Mouse (Mus musculus) ovary, postnatal 10 days (tissue): ENCODE measurements around the gene Pik3r2.
A peak's percentile ranks its signal among the peaks of the same experiment; 100 is the strongest.

Experiments used
- DNase-seq: peaks from one replicate; pipeline ENCODE4 v3.0.0; 2022; ENCODE audit warnings: low spot score

The Pik3r2 gene

GRCm38 (mm10) chr8:70801156-70801555 is 24.6 kb upstream of the Pik3r2 start:
- DNase-seq, result no peak

GRCm38 (mm10) chr8:70800648-70801047 is 24.1 kb upstream of the Pik3r2 start:
- no peak for DNase-seq

DNA sequence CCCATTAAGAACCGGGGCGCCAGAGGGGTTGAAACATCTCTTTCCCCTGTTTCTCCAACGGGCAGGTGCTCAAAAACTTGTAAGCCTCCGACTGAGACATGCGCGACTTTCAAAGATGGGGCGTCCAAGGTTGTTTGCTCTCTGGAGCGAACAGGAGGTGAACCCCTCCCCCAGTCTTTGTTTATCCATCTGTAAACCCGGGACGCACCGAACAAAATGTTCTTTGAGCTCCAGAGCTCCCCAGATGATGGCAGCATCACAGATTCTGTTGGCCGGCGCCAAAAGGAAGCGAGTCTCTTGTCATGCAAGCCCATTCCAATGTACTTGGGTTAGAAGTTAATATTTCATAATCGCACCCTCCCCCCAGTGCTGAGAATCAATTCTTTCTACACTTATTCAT is 21.8 kb upstream of the Pik3r2 start:
- no peak for DNase-seq

DNA sequence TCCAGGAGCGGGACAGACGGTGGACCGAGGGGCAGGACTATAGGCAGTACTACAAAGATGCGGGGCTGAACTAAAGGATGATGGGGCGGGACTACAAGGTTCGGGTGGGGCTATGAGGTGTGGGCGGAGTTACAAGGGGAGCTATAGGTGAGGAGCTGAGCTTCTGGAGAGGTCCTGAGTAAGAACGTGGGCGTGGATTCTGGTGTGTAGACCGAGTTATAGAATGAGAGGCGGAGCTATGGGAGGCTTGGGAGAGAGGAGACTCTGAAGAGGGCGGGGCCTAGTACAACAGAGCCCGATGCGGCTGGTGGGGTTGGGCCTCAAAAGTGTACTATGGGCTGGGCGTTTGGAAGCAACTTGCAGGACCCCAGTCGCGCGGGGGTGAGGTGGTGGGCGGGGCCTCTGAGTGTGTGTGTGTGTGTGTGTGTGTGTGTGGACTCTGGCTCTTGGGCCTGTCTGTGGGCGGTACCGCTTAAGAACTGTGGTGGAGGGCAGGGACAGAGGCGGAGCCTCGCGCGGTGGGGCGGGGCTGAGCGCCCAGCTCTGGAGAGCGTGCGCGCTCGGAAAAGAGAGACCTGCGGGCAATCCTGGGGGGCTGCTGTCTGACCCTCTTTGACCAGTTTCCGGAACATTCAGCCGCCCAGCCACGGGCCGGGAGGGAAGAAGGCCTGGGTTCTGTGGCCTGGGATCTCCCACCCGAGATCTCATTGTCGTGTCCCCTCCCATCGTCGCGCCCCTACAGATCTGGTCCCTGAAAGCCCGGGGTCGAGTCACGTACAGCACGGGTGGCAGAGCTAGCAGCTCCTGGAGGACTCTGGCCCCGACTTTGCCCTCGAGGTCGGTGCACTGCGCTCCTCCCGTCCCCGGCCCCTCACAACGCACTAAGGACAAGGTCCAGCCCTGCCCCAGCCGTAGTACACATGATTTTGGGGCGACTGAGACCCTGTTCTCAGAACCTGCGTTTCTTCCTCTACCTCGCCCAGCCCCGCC is 20.9 kb upstream of the Pik3r2 start:
- DNase-seq, result peak; percentile 58

DNA sequence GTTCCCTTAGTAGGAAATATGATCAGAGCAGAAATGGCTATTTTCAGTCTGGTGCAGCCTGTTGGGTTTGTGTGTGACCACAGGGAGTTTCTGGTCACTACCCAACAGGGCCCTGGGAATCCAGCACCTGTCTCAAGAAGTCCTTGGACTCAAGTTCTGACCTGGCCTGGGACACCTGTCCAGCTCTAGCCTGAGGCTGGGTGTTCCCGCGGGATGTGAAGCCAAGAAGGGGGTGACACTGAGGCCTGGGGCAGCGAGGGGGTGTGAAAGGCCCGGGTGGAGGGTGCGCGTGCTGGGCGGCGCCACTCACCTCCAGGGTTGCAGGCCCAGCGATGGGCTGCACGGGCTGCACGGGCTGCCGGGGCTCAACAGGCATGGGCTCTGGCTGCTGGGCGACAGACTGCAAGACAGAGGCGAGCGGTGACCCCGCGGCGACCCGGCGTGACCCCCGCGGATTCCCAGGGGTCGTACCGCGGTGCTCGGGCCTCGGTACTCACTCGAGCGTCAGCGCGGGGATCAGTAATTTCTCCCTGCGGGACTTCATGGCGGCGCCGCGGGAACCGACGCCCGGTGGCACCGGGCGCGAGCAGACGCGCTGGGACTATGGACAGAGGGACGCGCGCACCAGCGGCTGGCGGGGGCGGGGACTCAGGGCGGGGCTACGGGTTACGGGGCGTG is 20.0 kb upstream of the Pik3r2 start:
- DNase-seq, result no peak

- no peak for DNase-seq
Observed at GRCm38 (mm10) chr8:70795370-70795769, 18.9 kb upstream of the Pik3r2 start.

GRCm38 (mm10) chr8:70794215-70794614 is 17.7 kb upstream of the Pik3r2 start:
- no peak for DNase-seq

GRCm38 (mm10) chr8:70792700-70793099 is 16.2 kb upstream of the Pik3r2 start:
- no peak for DNase-seq

DNA sequence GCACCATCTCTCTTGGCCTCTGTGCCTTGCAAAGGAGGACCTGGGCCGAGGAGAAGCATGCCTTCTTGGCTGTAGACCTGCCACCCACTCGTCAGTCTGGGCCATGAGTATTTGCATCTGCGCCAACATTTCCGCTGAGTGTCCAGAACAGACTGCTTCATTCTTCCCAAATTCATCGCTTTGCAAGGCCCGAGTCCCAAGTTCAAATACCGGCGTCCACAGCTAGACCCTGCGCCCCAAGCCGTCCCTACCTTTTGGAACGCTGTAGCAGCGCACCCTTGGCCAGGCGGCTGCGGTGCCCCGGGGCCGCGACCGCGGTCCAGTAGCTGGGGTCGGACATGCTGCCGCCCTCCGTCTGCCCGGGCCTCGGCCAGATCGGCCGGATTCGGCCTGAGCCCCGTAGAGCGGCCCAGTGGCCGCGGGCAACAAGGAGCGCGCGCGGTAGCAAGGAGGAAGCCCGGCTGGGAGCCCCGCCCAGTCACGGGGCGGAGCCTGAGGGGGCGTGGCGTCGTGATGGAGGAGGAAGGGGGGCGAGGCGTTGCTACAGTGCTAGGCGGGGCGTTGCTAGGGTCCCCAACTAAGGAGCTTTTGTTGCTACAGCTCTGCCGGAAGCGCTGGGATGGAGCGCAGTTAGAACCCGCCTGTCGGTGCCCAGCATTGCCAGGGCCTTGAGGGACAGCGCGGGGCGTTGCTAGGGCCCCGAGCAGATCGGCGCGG is 15.6 kb upstream of the Pik3r2 start:
- peak; percentile 96 for DNase-seq

DNA sequence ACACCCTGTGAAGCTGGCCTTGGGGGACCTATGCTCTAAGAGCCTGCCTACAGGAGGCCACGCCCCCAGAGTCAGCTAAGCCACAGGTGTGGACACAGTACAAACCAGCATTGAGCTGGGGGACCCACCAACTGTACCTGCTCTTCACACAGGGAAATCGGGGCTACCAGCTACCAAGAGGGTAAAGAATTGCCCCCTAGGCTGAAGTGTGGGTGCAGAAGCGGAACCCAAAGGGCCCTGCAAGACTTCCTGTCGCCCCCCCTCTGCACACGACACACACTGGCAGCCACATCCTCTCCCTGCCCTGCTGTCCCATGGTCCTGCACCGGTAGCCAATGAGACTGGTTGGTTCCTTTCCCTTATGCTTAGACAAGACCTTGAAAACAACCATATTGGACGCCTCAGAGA is 14.8 kb upstream of the Pik3r2 start:
- no peak for DNase-seq

DNA sequence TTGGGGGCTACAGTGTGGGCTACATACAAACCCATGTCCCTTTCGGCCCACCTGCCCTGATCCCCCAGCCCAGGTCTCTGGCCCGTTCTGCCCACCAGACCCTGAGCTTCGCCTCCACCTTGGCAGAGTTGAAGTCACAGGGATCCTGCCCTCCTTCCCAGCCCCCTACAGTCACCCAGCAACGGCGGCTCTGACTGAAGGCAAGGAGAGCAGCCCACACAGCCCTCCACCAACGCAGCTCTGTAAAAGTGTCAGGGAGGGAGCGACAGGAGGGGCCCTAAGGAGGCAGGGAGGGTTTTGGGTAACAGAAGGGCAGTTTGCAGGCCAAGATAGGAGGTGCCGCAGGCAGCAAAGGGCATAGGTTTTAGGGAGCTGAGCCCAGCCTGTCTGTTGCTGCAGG is 14.3 kb upstream of the Pik3r2 start:
- DNase-seq, result no peak

DNA sequence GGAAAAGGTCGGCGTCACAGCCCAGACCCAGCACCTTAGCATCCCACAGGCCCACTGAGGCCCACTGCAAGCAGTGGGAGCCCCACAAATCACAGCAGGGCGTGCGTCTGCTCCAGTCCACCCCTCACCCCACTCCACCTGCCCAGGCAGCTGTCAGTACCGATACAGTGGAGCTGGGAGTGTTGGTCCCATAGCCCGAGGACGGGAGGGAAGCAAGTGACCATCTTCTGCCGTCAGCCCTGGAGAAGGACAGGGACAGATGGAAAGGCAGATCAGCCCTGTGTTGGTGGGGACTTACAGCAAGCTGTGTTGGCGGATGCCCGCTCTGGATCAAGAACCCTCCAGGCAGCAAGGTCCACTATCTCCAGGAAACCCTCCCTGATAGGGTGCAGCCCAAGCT is 12.5 kb upstream of the Pik3r2 start:
- no peak for DNase-seq

DNA sequence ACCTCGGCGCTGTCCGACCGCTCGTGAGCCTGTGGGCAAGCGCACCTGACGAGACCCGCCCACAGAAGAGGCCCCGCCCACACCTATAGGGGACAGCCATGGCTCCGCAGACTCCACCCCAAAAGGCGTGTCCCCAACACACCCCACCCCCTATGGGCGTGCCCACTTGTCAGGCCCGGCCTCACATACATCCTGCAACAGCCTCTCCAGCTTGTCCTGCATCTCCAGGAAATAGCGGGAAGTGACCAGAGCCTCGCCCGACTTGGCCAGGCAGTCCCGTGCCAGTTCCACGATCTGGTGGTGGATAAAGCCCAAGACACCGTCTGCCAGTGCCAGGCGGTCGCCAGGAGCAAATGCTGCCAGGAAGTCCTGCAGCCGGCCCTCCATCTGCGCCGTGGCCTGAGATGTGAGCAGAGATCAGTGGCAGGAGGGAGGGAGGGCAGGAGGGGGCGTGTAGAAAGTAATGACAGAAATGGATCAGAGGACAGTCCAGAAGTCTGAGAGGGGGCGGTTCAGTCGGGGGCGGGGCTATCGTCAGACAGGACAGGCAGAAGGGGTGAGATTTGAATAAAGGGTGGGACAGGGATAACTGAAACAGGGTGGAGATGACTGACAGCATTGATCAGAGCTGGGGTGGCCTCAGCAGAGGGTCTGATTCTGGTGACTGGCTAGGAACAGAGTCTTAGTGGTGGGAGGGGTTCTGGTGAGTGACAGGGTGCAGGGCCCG is 11.6 kb upstream of the Pik3r2 start:
- no peak for DNase-seq

- no peak for DNase-seq
Observed at GRCm38 (mm10) chr8:70787051-70787445, 10.5 kb upstream of the Pik3r2 start.

DNA sequence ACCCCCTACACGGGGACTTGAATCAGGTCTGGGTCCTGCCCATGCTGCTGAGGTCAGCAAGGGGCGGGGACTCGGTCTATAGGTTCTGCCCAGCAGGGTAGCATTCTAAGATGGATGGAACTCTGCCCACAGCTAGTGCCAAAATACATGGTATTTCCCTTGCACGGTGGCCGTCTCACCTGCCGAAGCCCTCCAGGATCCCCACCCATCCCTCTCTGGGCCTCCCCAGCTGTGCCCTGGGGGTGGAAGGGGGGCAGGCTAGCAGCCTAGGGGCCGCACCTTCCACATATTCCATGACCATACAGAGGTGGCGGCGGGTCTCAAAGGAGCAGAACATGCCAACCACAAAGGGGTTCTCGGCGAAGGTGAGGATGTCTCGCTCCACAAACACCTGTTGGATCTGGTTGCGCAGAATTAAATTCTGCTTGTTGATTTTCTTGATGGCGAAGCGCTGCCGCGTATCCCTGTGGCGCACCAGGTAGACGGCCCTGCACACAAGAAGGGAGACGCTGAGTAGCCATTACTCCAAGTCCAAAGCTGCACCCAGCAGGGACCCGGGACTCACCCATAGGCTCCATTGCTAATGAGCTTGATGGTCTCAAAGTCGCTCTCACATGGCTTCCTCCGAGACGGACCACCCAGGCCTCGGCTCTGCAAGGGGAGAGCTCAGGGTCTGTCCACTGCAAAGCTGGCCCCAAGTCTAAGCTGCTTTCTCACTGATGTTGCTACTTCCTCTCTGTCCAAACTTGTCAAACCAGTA is 10.0 kb upstream of the Pik3r2 start:
- DNase-seq, result no peak

DNA sequence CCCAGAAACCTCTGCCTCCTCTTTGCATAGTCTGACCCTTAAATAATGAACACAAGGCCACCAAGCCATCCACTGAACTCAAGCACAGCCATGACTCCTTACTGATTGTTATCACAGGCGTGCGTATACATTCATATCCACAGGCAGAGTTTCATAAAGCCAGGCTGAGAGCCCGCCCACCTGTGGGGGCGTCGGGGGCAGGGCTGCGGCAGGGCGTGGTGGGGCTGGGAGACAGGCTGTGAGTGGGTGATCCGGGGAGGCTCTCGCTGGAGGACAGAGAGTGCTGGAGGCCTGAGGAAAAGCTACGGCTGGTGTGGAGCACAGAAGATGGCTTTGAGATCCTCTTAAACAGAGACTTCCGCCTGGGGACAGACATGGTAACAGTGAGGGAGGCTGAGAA is 3.6 kb upstream of the Pik3r2 start:
- DNase-seq, result no peak

DNA sequence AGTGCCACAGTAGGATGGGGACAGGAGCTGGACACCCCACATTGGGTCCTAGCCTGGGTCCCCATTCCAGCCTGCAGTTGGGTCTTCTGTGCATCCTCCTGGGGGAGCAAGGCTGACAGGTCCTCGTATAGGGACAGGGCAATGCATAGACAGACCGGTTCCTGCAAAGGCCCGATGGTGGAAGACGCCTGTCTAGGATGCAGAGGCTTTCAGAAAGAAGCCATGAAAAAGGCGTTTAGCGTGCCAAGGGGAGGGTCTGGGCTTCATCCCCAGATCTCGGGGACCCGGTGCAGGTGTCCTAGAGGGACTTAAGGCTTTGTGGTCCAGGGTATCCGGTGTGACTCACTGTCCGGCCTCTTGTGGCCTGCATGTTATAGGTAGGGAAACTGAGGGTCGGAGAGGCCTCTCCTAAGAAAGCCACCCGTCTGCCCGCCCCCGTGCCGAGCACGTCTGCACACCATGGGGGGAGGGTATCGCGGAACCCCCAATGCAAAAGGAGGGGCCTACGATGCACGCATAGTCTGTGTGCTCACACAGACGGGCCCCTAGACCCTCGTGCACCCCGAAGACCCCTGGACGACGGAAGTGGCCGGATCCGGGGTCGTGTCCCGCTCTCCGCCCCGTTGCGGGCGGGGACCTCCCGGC is 540 bp downstream of the Pik3r2 start:
- no peak for DNase-seq

DNA sequence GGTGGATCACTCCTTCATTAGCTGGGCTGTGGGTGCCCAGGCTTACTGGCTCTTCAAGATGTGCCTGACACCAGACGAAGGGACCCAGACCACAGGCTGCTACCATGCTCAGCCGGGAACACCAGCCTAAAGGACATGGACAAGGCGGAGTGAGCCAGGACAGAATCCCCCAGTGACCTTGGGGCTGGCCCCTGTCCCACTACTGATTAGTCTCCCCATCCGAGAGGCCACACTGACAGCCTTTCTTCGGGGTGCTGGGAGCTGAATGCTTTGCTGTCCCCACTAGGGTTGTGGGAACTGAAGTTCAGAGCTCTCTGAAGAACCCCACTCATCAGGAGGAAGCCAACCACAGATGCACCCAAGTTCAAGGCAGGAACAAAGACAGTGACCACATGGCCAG is 1.3 kb downstream of the Pik3r2 start:
- no peak for DNase-seq

DNA sequence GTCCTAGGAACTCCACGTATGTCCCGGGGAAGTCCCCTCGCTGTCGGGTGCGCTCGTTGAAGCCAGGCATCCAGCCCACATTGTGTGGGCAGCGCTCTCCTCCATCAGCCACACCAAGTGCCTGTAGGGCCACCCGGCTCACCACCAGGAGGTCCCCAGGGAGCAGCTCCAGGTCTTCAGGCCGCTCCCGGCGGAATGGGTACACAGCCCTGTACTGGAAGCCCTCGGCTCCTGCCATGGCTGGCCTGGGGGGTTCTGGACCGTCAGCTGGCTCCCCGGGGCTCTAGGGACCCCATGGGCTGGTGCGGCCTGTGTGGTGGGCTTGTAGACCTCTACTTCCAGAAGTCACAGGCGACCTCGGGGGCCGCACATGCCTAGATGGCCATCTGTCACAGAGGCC is 1.8 kb downstream of the Pik3r2 start:
- DNase-seq, result no peak

- no peak for DNase-seq
Observed at GRCm38 (mm10) chr8:70773833-70774232, 2.7 kb downstream of the Pik3r2 start.

GRCm38 (mm10) chr8:70773410-70773809 is 3.1 kb downstream of the Pik3r2 start:
- DNase-seq, result no peak
